Mouse (Mus musculus) forebrain, embryonic 13.5 days (tissue): ENCODE measurements around the gene Ankrd52. TPM values are rescaled to one million over a fixed set of nuclear protein-coding genes. Genes with fewer than 3 reads are reported as not detected.

Source experiments
- ATAC-seq: fragments of 200-750 bp; cut with Nextera tagmentation; 2 replicates; pipeline ENCODE4 v1.8.0; 2017
- H3K27ac ChIP-seq: fragments of 300-500 bp; sonication (generic); 2 replicates; pipeline ENCODE4 v1.5.1; 2015; ENCODE audit warnings: inconsistent platforms, mild to moderate bottlenecking, moderate library complexity
- H3K27me3 ChIP-seq: fragments of 300-500 bp; sonication (generic); 2 replicates; pipeline ENCODE4 v1.6.1; 2015; ENCODE audit warnings: mild to moderate bottlenecking, inconsistent platforms
- H3K36me3 ChIP-seq: fragments of 300-500 bp; sonication (generic); 2 replicates; pipeline ENCODE4 v1.6.1; 2015; ENCODE audit warnings: mild to moderate bottlenecking, inconsistent platforms; ENCODE audit not compliant: poor library complexity, severe bottlenecking
- H3K4me1 ChIP-seq: fragments of 300-500 bp; sonication (generic); 2 replicates; pipeline ENCODE4 v1.6.1; 2015; ENCODE audit warnings: inconsistent platforms
- H3K4me2 ChIP-seq: fragments of 300-500 bp; sonication (generic); 2 replicates; pipeline ENCODE4 v1.6.1; 2015; ENCODE audit warnings: inconsistent platforms, mild to moderate bottlenecking, moderate library complexity
- H3K4me3 ChIP-seq: fragments of 300-500 bp; sonication (generic); 2 replicates; pipeline ENCODE4 v1.5.1; 2015; ENCODE audit warnings: mild to moderate bottlenecking, inconsistent platforms
- H3K9ac ChIP-seq: fragments of 300-500 bp; sonication (generic); 2 replicates; pipeline ENCODE4 v1.6.1; 2015; ENCODE audit warnings: mild to moderate bottlenecking, inconsistent platforms
- H3K9me3 ChIP-seq: fragments of 300-500 bp; sonication (generic); replicated peaks from 2 replicates; pipeline ENCODE4 v1.6.1; 2016; ENCODE audit warnings: inconsistent platforms
- WGBS: fragments of 180-500 bp; shearing (Covaris S2); methylation state at CpG from one replicate; pipeline ENCODE4 v1.1.7; 2015; 5-methylcytosine and 5-hydroxymethylcytosine counted together
- polyA plus RNA-seq: library from polyadenylated mRNA; unstranded; fragments of >200 nt; fragmentation: Nextera tagmentation; extraction: Ambion mirVana; gene quantifications from 2 replicates; pipeline ENCODE4 v1.2.1, GENCODE M21; 2015

The Ankrd52 gene
- polyA plus RNA-seq, 1 experiment from 2014 or later: 12.0 TPM

GRCm38 (mm10) chr10:128372142-128372541 lies 4.8 kb upstream of the Ankrd52 start:
- H3K27me3 ChIP-seq: no peaks in the 10 kb centered on the region
- peaks cover 27% of the 10 kb centered on the region for H3K4me1 ChIP-seq
- no peaks in the 10 kb centered on the region for H3K36me3 ChIP-seq
- no peaks in the 10 kb centered on the region for H3K9me3 ChIP-seq
- H3K4me2 ChIP-seq: no peak overlapping the region
- ATAC-seq: no peak
- no peak overlapping the region for H3K27ac ChIP-seq
- H3K9ac ChIP-seq: no peak overlapping the region
- WGBS: 79% methylated on average over 5 of the region's 5 CpGs
- H3K4me3 ChIP-seq: no peak overlapping the region

DNA sequence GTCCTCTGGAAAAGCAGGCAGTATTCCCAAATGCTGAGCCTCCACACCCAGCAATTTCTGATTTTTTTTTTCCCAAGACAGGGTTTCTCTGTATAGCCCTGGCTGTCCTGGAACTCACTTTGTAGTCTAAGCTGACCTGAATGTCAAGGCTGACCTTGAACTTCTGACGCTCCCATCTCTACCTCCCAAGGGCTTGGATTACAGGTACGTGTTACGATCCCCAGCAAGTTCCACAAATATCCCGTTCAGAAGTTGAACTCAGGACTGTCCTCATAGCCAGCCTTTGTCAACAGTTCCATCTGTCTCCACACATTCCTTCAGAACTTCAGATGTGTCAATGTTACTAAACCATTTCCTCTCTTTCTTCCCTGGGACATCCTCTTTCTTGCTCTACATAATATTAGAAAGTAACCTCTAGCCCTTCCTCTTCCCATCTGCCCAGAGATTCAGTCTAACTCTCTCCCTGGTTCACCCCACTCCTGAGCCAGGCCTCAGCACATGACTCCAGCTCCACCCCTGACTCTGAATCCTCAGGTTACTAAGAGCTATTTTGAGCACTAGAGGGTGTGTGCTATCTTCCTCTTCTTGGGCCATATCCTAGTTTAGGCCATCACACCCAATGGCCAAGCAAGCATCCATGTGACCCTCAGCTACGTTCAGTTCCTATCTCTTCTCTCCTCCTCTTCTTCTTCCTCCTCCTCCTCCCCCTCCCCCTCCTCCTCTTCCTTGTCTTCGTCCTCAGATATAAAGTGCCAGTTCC lies 3.7 kb upstream of the Ankrd52 start:
- Histone ChIP-seq H3K36me3 (no peaks in the 10 kb centered on the region; the same call in 1 of the 2 replicates), H3K4me1 (peaks cover 21% of the 10 kb centered on the region), H3K27me3 (no peaks in the 10 kb centered on the region), H3K4me2 (no peak overlapping the region), H3K4me3 (no peak overlapping the region), H3K9ac (no peak overlapping the region), H3K9me3 (no peaks in the 10 kb centered on the region), H3K27ac (no peak overlapping the region)
- WGBS: 89% methylated on average over 6 of the region's 6 CpGs
- ATAC-seq: no peak

- Histone ChIP-seq H3K4me2 (no peak overlapping the region), H3K9ac (no peak overlapping the region), H3K27me3 (no peaks in the 10 kb centered on the region), H3K4me3 (no peak overlapping the region), H3K27ac (no peak overlapping the region), H3K4me1 (peaks cover 30% of the 10 kb centered on the region), H3K9me3 (no peaks in the 10 kb centered on the region), H3K36me3 (peaks cover 10% of the 10 kb centered on the region)
- ATAC-seq: no peak
- WGBS: 77% methylated on average over 6 of the region's 6 CpGs
These were observed 2.5 kb upstream of the Ankrd52 start for GRCm38 (mm10) chr10:128374393-128374792.

DNA sequence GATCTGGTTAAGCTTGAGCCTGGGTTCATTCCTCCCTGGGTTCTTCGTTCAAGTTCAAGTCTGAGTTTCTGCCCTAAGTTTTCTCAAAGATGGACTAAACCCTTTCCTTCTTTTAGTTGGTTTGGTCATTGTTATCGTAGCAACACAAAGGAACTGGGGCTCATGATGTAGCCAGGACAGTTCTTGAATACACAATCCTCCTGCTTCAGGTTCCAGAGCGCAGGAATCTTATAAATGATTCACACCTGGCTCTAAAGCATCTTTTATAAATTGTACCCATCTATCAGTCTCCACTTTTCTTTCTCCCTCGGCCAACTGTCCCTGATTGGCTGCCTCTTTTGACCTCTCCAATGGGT lies 838 bp upstream of the Ankrd52 start:
- H3K9me3 ChIP-seq: no peaks in the 10 kb centered on the region
- peak overlapping the region; percentile 75 for H3K4me2 ChIP-seq
- peak overlapping the region; percentile 99 for H3K9ac ChIP-seq
- H3K4me1 ChIP-seq: peaks cover 27% of the 10 kb centered on the region
- 34% methylated on average over 4 of the region's 4 CpGs for WGBS
- H3K4me3 ChIP-seq: peak overlapping the region; percentile 97
- H3K27me3 ChIP-seq: no peaks in the 10 kb centered on the region
- no peak for ATAC-seq
- peaks cover 27% of the 10 kb centered on the region for H3K36me3 ChIP-seq
- H3K27ac ChIP-seq: peak overlapping the region; percentile 94

DNA sequence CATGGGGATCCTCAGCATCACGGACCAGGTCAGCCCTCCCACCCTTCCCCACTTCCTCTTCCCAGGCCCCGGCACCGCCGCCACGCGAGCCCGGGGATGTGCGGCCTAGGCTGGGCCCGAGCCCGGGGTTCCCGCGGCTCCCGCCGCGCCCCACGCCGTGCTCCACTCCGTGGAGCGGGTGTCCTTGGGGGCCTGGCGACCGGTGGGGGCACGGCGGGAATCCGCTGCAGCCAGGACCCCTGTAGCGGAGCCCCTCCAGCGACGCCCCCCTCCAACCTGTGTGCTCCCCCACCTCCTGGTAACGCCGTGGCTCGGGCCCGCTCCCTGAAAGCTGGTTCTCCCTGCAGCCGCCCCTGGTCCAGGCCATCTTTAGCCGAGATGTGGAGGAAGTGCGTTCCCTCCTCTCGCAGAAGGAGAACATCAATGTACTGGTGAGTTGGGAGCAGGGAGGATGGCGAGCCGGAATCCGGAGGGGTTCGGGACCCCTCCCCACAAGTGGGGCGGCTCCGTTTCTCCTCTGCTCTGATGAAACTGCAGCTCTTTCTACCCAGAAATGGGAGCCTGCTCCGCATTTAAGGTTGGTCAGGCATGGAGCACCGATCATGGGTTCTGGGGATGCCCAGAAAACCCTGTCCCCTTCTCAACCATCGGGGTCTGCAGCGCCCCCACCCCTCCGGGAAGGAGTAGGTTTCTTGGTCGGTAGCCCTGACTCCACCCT lies 466 bp downstream of the Ankrd52 start:
- H3K27ac ChIP-seq: peak overlapping the region; percentile 94
- H3K4me2 ChIP-seq: peak overlapping the region; percentile 75
- H3K9me3 ChIP-seq: no peaks in the 10 kb centered on the region
- under 1% methylated on average over 31 of the region's 47 CpGs for WGBS
- ATAC-seq: peak; percentile 52
- peak overlapping the region; percentile 97 for H3K4me3 ChIP-seq
- no peaks in the 10 kb centered on the region for H3K27me3 ChIP-seq
- peaks cover 27% of the 10 kb centered on the region for H3K4me1 ChIP-seq
- peaks cover 40% of the 10 kb centered on the region for H3K36me3 ChIP-seq
- H3K9ac ChIP-seq: peak overlapping the region; percentile 99

DNA sequence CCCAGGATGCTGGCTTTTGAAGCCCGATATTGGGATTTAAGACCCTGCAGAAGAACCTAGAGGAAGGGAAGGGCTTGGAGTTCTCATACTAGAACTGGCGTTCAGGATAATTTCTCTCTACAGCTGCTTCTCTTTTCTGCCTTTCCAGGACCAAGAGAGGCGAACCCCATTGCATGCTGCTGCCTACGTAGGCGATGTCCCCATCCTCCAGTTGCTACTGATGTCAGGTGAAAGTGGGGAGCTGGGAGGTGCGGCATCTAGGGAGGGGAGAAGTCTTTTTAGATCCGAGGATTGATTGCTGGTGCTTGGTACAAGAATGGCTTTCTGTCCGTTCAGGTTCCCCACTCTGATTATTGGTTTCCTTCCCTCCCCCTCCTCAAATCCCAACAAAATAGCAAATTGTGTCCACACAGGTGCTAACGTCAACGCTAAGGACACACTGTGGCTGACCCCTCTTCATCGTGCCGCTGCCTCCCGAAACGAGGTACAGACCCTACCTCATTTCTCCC lies 1.1 kb downstream of the Ankrd52 start:
- peak overlapping the region; percentile 99 for H3K9ac ChIP-seq
- H3K27ac ChIP-seq: peak overlapping the region; percentile 94
- peaks cover 27% of the 10 kb centered on the region for H3K4me1 ChIP-seq
- H3K4me3 ChIP-seq: peak overlapping the region; percentile 97
- H3K9me3 ChIP-seq: no peaks in the 10 kb centered on the region
- H3K27me3 ChIP-seq: no peaks in the 10 kb centered on the region
- H3K4me2 ChIP-seq: peak overlapping the region; percentile 75
- H3K36me3 ChIP-seq: peaks cover 46% of the 10 kb centered on the region
- WGBS: 49% methylated on average over 14 of the region's 14 CpGs
- ATAC-seq: no peak

- H3K4me1 ChIP-seq: peaks cover 27% of the 10 kb centered on the region
These were observed 1.5 kb downstream of the Ankrd52 start for GRCm38 (mm10) chr10:128378462-128378861.

DNA sequence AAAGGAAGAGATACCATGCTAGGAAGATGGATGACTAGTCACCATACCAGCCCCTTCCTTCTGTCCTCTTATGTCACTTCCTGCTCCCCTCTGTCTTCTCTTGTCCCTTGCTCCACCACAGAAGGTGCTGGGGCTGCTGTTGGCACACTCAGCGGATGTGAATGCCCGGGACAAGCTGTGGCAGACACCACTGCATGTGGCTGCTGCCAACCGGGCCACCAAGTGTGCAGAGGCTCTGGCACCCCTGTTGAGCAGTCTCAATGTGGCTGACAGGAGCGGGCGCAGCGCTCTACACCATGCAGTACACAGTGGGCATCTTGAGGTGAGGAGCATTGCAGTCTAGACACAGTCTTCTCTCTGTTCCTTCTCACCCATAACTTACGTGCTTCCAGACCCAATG lies 2.3 kb downstream of the Ankrd52 start:
- H3K27me3 ChIP-seq: no peaks in the 10 kb centered on the region
- H3K4me1 ChIP-seq: peaks cover 27% of the 10 kb centered on the region
- H3K4me2 ChIP-seq: no peak overlapping the region
- no peak overlapping the region for H3K27ac ChIP-seq
- peaks cover 58% of the 10 kb centered on the region for H3K36me3 ChIP-seq
- no peak for ATAC-seq
- H3K9ac ChIP-seq: peak overlapping the region; percentile 22; the same call in 1 of the 2 replicates
- H3K9me3 ChIP-seq: no peaks in the 10 kb centered on the region
- H3K4me3 ChIP-seq: no peak overlapping the region
- 95% methylated on average over 7 of the region's 7 CpGs for WGBS

More at GRCm38 (mm10) chr10:128378462-128378861, 1.5 kb downstream of the Ankrd52 start:
- Histone ChIP-seq H3K27me3 (no peaks in the 10 kb centered on the region), H3K4me2 (peak overlapping the region; percentile 75), H3K4me3 (peak overlapping the region; percentile 97), H3K27ac (no peak overlapping the region), H3K9ac (peak overlapping the region; percentile 99), H3K36me3 (peaks cover 50% of the 10 kb centered on the region), H3K9me3 (no peaks in the 10 kb centered on the region)
- WGBS: 70% methylated on average over 3 of the region's 3 CpGs
- no peak for ATAC-seq

GRCm38 (mm10) chr10:128380565-128380964 lies 3.6 kb downstream of the Ankrd52 start:
- Histone ChIP-seq H3K36me3 (peaks cover 71% of the 10 kb centered on the region), H3K4me2 (no peak overlapping the region), H3K4me3 (no peak overlapping the region), H3K27me3 (no peaks in the 10 kb centered on the region), H3K9me3 (no peaks in the 10 kb centered on the region), H3K9ac (no peak overlapping the region), H3K27ac (no peak overlapping the region), H3K4me1 (peaks cover 27% of the 10 kb centered on the region)
- 91% methylated on average over 5 of the region's 5 CpGs for WGBS
- ATAC-seq: no peak

DNA sequence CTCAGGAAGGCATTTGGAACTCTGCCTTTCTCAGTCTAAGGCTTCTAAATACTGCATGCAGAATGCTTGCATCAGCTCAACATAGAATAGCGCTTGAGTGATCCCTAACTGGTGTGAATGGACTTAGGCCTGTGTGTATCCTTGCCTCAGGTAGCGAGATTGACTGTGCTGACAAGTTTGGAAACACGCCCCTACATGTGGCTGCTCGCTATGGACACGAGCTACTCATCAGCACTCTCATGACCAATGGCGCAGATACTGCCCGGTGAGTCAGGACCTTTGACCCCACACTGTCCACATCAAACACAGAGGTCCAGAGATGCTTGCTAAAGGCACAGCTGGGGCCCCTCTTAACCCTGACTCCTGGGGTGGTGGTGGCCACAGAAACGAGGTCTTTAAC lies 5.6 kb downstream of the Ankrd52 start:
- no peak overlapping the region for H3K9ac ChIP-seq
- WGBS: 90% methylated on average over 8 of the region's 8 CpGs
- no peak for ATAC-seq
- no peaks in the 10 kb centered on the region for H3K27me3 ChIP-seq
- H3K9me3 ChIP-seq: no peaks in the 10 kb centered on the region
- H3K4me1 ChIP-seq: peaks cover 20% of the 10 kb centered on the region
- no peak overlapping the region for H3K4me2 ChIP-seq
- H3K27ac ChIP-seq: no peak overlapping the region
- no peak overlapping the region for H3K4me3 ChIP-seq
- peaks cover 91% of the 10 kb centered on the region for H3K36me3 ChIP-seq

- 93% methylated on average over 7 of the region's 7 CpGs for WGBS
- ATAC-seq: no peak
These were observed 9.0 kb downstream of the Ankrd52 start for GRCm38 (mm10) chr10:128385902-128386301.

DNA sequence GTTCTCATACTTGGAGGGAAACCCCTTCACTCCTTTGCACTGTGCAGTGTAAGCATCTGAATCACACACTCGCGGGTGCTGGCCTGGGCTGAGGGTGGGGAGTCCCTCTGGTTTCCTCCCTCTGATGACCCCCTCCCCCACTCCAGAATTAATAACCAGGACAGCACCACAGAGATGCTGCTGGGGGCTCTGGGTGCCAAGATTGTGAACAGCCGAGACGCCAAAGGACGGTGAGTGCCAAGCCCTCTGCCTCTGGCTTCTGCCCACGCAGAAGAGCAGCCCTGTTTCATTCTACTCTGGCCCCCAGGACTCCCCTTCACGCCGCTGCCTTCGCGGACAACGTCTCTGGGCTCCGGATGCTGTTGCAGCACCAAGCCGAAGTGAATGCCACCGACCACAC lies 12.0 kb downstream of the Ankrd52 start:
- peaks cover 8% of the 10 kb centered on the region for H3K4me1 ChIP-seq
- peaks cover 100% of the 10 kb centered on the region for H3K36me3 ChIP-seq
- WGBS: 89% methylated on average over 14 of the region's 14 CpGs
- no peak for ATAC-seq
- no peak overlapping the region for H3K27ac ChIP-seq
- H3K9me3 ChIP-seq: no peaks in the 10 kb centered on the region
- no peaks in the 10 kb centered on the region for H3K27me3 ChIP-seq
- H3K9ac ChIP-seq: no peak overlapping the region
- H3K4me3 ChIP-seq: no peak overlapping the region
- no peak overlapping the region for H3K4me2 ChIP-seq

More at GRCm38 (mm10) chr10:128385902-128386301, 9.0 kb downstream of the Ankrd52 start:
- Histone ChIP-seq H3K9me3 (no peaks in the 10 kb centered on the region), H3K27ac (no peak overlapping the region), H3K4me2 (no peak overlapping the region), H3K27me3 (no peaks in the 10 kb centered on the region), H3K4me1 (no peaks in the 10 kb centered on the region), H3K4me3 (no peak overlapping the region), H3K9ac (peak overlapping the region; percentile 21; the same call in 1 of the 2 replicates), H3K36me3 (peaks cover 100% of the 10 kb centered on the region)
